Mouse (Mus musculus): ENCODE measurements at regions not wholly inside any gene's neighbourhood (a gene's known extent, or its start where the extent isn't known, plus 50 kb on each side); places are given as distances from the start of the nearest gene placed in this dataset.

DNA sequence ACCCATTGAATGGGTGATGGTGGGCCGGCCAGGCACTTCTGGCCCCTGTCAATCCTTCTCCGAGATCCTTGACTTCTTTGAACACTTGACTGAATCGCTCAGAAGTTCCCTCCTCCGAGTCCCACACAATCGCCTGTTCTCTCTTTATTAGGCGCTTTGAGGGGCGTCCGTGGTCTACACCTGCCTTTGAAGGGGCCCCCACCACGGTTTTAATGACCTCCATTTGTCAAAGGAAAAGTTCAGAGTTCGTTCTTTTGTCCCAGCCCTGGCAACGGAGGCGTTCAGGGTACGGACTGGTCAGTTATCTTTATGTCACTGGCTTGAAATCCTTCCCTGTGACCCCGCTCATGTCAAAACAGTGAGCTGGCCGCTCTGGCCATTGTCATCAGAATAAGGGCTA lies 74.3 kb upstream of the Irx3 start:
- no peaks in the 10 kb centered on the region for H3K36me3 ChIP-seq (ENCODE audit: insufficient read depth, low read length)

DNA sequence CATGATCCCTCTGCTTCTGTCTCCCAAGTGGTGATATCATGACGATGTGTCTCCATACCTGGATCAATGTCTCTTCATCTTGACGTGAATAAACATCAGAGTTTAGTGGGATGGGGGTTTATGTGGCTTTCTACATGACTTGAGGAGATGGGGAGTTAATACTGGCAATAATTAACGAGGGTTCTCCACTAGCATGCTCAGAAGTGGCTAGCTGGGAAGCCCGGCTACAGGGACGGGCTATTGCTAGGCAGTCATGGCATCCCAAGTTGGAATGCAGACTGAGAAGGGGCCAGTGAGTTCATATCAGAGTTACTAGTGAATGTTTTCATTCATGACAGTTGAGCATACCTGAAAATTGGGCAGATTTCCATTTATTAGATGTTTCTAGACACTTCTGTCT lies 71.4 kb upstream of the Irx3 start:
- TF ChIP-seq CTCF (conservative IDR thresholded peaks at IDR 0.05; ENCODE audit: low read length) (no peak), NANOG (IDR thresholded peaks at IDR 0.05; ENCODE audit: borderline replicate concordance, low read length) (no peak), POU5F1 (IDR thresholded peaks at IDR 0.05; ENCODE audit: borderline replicate concordance, low read length) (no peak)
- Histone ChIP-seq H3K4me1 (replicated peaks; ENCODE audit: low read depth, low read length) (peaks cover 9% of the 10 kb centered on the region), H3K4me3 (replicated peaks; ENCODE audit: low read length) (no peak overlapping the region), H3K9me3 (ENCODE audit: low read length) (no peaks in the 10 kb centered on the region), H3K27me3 (ENCODE audit: insufficient read depth, low read length) (peaks cover 34% of the 10 kb centered on the region), H3K36me3 (ENCODE audit: insufficient read depth, low read length) (no peaks in the 10 kb centered on the region)

More for the DNA sequence above, 74.3 kb upstream of the Irx3 start:
- H3K4me1 ChIP-seq (replicated peaks; ENCODE audit: low read depth, low read length), result peaks cover 9% of the 10 kb centered on the region
- H3K9me3 ChIP-seq (ENCODE audit: low read length), result no peaks in the 10 kb centered on the region
- peaks cover 29% of the 10 kb centered on the region for H3K27me3 ChIP-seq (ENCODE audit: insufficient read depth, low read length)
- H3K4me3 ChIP-seq (replicated peaks; ENCODE audit: low read length), result no peak overlapping the region
- TF ChIP-seq POU5F1 (IDR thresholded peaks at IDR 0.05; ENCODE audit: borderline replicate concordance, low read length), result no peak
- no peak for TF ChIP-seq NANOG (IDR thresholded peaks at IDR 0.05; ENCODE audit: borderline replicate concordance, low read length)
- TF ChIP-seq CTCF (conservative IDR thresholded peaks at IDR 0.05; ENCODE audit: low read length), result no peak

DNA sequence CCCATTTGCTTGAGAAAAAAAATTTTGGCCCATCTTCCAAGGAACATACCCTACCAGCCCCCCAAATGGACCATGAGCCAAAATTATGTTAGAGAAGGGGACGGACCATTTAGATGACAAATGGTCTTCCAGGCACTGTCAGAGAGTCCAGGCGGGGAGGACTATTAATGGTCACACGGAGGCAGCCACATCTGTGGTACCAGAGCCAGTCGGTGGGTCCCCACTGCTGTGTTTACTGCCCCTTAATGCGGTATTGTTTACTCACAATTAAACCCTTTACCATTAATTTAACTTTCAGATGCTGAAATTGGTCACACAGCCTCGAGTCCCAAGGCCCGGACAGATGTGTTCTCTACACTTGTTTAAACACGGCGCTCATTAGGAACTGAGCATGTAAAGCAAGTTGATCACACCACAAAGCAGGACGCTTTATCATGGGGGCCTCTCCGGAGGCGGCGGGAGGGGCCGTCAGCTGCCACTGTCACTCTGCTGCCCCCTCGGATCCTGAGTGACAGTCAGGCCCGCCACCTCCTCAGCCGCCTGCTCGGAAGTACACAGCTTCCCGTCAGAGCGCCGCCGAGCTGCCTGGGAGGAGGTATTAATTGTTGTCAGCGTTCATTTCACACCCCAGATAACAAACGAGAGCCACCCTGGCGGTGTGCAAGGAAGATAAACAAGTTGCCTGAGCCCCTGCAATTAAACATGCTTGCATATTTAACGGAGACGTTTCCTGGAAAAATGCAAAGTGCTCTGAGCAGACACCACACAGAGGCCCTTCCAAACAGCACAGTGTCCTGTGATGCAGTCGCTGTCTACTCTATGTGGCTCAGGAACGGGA lies 70.6 kb upstream of the Irx3 start:
- Histone ChIP-seq H3K4me3 (replicated peaks; ENCODE audit: low read length) (peak overlapping the region; percentile 53), H3K4me1 (replicated peaks; ENCODE audit: low read depth, low read length) (peaks cover 11% of the 10 kb centered on the region), H3K27me3 (ENCODE audit: insufficient read depth, low read length) (peaks cover 34% of the 10 kb centered on the region), H3K9me3 (ENCODE audit: low read length) (no peaks in the 10 kb centered on the region), H3K36me3 (ENCODE audit: insufficient read depth, low read length) (no peaks in the 10 kb centered on the region)
- no peak for TF ChIP-seq NANOG (IDR thresholded peaks at IDR 0.05; ENCODE audit: borderline replicate concordance, low read length)

DNA sequence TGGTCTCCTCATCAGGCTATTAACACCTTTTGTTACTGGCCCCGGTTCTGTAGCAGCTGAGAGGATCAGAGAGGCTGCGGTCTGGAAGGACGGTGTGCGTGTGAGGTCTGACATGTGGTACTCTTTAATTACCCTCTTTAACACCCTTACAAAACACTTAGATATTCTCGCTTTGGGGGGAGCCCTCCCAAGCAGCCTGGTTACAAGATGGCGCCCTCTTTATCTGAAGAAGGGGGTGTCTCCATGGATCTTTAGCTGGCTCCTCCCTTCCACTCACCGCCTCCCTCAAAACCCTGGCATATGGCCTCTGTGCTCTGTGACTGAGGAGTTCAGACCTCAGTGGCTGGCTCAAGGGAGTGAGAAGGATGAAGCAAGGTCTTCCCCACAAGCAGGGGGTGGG lies 65.2 kb upstream of the Irx3 start:
- no peaks in the 10 kb centered on the region for H3K9me3 ChIP-seq (ENCODE audit: low read length)
- peaks cover 15% of the 10 kb centered on the region for H3K4me1 ChIP-seq (replicated peaks; ENCODE audit: low read depth, low read length)
- H3K36me3 ChIP-seq (ENCODE audit: insufficient read depth, low read length), result no peaks in the 10 kb centered on the region
- H3K4me3 ChIP-seq (replicated peaks; ENCODE audit: low read length), result no peak overlapping the region
- TF ChIP-seq CTCF (conservative IDR thresholded peaks at IDR 0.05; ENCODE audit: low read length) (no peak), POU5F1 (IDR thresholded peaks at IDR 0.05; ENCODE audit: borderline replicate concordance, low read length) (no peak), NANOG (IDR thresholded peaks at IDR 0.05; ENCODE audit: borderline replicate concordance, low read length) (no peak)
- peaks cover 30% of the 10 kb centered on the region for H3K27me3 ChIP-seq (ENCODE audit: insufficient read depth, low read length)

DNA sequence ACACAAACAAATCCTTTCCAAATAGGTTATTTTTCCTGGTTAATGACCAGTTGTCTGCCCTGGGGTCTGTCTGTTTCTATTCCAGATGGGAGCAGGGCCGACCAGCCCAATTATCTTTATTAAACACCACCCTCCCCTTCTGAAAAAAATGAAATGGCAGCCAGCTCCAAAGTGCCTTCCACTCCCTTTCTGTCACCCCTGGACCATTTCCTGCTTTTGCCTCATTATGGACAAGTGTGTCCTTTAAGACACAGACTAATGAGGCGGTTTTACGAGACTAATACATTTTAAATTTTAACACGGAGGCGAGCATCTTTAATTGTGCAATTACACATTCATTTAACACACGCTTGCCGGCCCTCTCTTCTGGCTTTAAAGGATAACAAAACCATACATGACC lies 64.2 kb upstream of the Irx3 start:
- peaks cover 20% of the 10 kb centered on the region for H3K27me3 ChIP-seq (ENCODE audit: insufficient read depth, low read length)
- H3K9me3 ChIP-seq (ENCODE audit: low read length), result no peaks in the 10 kb centered on the region
- no peaks in the 10 kb centered on the region for H3K36me3 ChIP-seq (ENCODE audit: insufficient read depth, low read length)
- H3K4me1 ChIP-seq (replicated peaks; ENCODE audit: low read depth, low read length), result peaks cover 14% of the 10 kb centered on the region
- TF ChIP-seq CTCF (conservative IDR thresholded peaks at IDR 0.05; ENCODE audit: low read length) (no peak), NANOG (IDR thresholded peaks at IDR 0.05; ENCODE audit: borderline replicate concordance, low read length) (no peak), POU5F1 (IDR thresholded peaks at IDR 0.05; ENCODE audit: borderline replicate concordance, low read length) (no peak)
- no peak overlapping the region for H3K4me3 ChIP-seq (replicated peaks; ENCODE audit: low read length)

DNA sequence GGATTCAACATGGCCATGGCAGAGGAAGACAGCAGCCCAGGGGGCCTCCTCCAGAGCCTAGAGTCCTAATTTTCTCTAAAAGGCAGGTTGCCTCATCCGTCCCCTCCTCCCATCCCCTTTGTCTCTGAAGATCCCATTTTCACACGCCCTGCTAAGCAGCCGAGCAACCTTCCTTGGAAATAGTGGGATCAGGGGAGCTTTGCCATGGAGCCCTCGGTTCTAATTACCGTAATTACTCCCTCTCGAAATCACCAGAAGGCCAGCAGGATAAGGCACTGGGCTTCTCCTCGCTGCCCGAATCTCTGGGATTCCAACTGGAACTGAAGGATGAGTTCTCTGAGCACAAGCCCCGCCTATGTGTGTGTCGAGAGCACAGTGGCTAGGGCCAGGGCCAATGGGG lies 63.5 kb upstream of the Irx3 start:
- Histone ChIP-seq H3K36me3 (ENCODE audit: insufficient read depth, low read length) (no peaks in the 10 kb centered on the region), H3K27me3 (ENCODE audit: insufficient read depth, low read length) (peaks cover 20% of the 10 kb centered on the region), H3K9me3 (ENCODE audit: low read length) (no peaks in the 10 kb centered on the region), H3K4me1 (replicated peaks; ENCODE audit: low read depth, low read length) (peaks cover 14% of the 10 kb centered on the region), H3K4me3 (replicated peaks; ENCODE audit: low read length) (no peak overlapping the region)
- no peak for TF ChIP-seq NANOG (IDR thresholded peaks at IDR 0.05; ENCODE audit: borderline replicate concordance, low read length)
- no peak for TF ChIP-seq POU5F1 (IDR thresholded peaks at IDR 0.05; ENCODE audit: borderline replicate concordance, low read length)
- TF ChIP-seq CTCF (conservative IDR thresholded peaks at IDR 0.05; ENCODE audit: low read length), result no peak

DNA sequence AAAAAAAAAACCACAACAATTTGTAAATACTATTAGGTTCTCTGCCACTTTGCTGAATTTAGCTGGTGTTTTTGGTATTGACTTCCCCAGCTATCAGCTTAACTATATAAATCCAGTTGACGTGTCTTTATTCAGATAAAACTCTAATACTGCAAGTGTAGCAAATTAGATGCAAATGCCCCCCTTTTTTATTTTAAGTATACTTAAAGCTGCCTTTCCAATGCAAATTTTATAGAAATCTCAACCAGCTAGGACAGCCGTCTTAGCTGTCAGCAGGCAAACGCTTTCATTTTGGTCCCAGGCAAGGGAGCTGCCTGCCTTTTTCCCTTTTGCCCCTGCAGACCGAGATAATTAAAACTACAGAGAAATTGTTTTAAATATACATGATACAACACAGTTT lies 61.6 kb upstream of the Irx3 start:
- H3K4me1 ChIP-seq (replicated peaks; ENCODE audit: low read depth, low read length), result peaks cover 14% of the 10 kb centered on the region
- H3K36me3 ChIP-seq (ENCODE audit: insufficient read depth, low read length), result no peaks in the 10 kb centered on the region
- H3K9me3 ChIP-seq (ENCODE audit: low read length), result no peaks in the 10 kb centered on the region
- peaks cover 24% of the 10 kb centered on the region for H3K27me3 ChIP-seq (ENCODE audit: insufficient read depth, low read length)
- no peak for TF ChIP-seq NANOG (IDR thresholded peaks at IDR 0.05; ENCODE audit: borderline replicate concordance, low read length)
- TF ChIP-seq CTCF (conservative IDR thresholded peaks at IDR 0.05; ENCODE audit: low read length), result no peak
- TF ChIP-seq POU5F1 (IDR thresholded peaks at IDR 0.05; ENCODE audit: borderline replicate concordance, low read length), result no peak
- H3K4me3 ChIP-seq (replicated peaks; ENCODE audit: low read length), result no peak overlapping the region

DNA sequence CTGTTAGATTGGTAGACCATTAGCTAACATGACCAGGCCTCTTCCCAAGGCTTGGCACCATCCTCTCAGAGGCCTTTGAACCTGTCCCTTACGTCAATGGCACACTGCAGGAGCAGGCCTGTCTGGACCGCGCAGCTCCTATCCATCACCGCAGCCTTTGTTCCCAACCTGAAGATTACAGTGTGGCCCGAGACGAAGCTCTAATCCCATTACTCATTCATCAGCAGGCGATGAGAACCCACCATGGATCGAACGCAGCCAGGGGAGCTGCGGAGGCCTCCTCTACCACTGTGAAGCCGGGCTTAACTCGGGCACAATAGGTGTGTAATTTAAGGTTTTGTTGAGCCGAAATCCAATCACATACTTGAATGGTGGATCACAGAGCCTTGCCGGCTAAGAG lies 54.0 kb upstream of the Irx3 start:
- no peaks in the 10 kb centered on the region for H3K9me3 ChIP-seq (ENCODE audit: low read length)
- TF ChIP-seq POU5F1 (IDR thresholded peaks at IDR 0.05; ENCODE audit: borderline replicate concordance, low read length), result no peak
- no peak for TF ChIP-seq NANOG (IDR thresholded peaks at IDR 0.05; ENCODE audit: borderline replicate concordance, low read length)
- no peak for TF ChIP-seq CTCF (conservative IDR thresholded peaks at IDR 0.05; ENCODE audit: low read length)
- H3K4me3 ChIP-seq (replicated peaks; ENCODE audit: low read length), result no peak overlapping the region
- H3K4me1 ChIP-seq (replicated peaks; ENCODE audit: low read depth, low read length), result no peaks in the 10 kb centered on the region
- H3K36me3 ChIP-seq (ENCODE audit: insufficient read depth, low read length), result no peaks in the 10 kb centered on the region
- peaks cover 12% of the 10 kb centered on the region; the same call in 1 of the 2 replicates for H3K27me3 ChIP-seq (ENCODE audit: insufficient read depth, low read length)

DNA sequence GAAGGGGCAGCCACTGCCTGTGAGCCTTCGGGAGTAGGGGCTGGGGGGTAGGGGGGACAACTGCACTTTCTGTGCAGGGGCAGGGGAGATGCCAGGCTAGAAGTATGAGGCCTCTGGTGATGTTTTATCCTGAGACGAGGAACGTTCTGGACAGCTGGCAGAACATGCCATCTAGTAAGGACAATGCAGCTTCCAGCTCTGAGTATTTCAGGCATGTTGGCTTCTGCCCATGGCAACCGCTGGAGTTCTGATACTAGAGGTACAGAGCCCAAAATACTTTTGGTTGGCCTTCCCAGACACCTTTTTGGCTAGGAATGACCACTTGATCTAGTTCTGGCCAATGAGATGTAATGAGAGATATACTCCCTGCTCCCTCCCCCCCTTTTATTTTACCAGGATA lies 52.5 kb upstream of the Irx3 start:
- Histone ChIP-seq H3K4me1 (replicated peaks; ENCODE audit: low read depth, low read length) (no peaks in the 10 kb centered on the region), H3K36me3 (ENCODE audit: insufficient read depth, low read length) (no peaks in the 10 kb centered on the region), H3K27me3 (ENCODE audit: insufficient read depth, low read length) (peaks cover 7% of the 10 kb centered on the region; the same call in 1 of the 2 replicates), H3K4me3 (replicated peaks; ENCODE audit: low read length) (no peak overlapping the region), H3K9me3 (ENCODE audit: low read length) (no peaks in the 10 kb centered on the region)
- TF ChIP-seq POU5F1 (IDR thresholded peaks at IDR 0.05; ENCODE audit: borderline replicate concordance, low read length), result no peak
- TF ChIP-seq NANOG (IDR thresholded peaks at IDR 0.05; ENCODE audit: borderline replicate concordance, low read length), result no peak
- TF ChIP-seq CTCF (conservative IDR thresholded peaks at IDR 0.05; ENCODE audit: low read length), result no peak

All from E14TG2a.4 (cell line).